30 mouse cellular contexts compared by ENCODE assay signal in genomic region chr15:84121036-84121435, GRCm38 (mm10). TPM values are rescaled to one million over a fixed set of nuclear protein-coding genes. Genes with fewer than 3 reads are reported as not detected.
DNase-seq lines count a peak whose midpoint lies in the region; ATAC-seq lines count a peak whose summit lies in the region.
"Had no signal": no experiment of that assay in that cellular context is flagged by ENCODE, and none has a peak within 500 bp of the region (broad histone marks: within the 10 kb centered on the region; RNA-seq: fewer than 3 reads in every experiment).

No protein-coding gene starts in this region.

- H3K36me3 ChIP-seq in limb, embryonic 13.5 days: no peaks in the 10 kb centered on the region
- no peaks in the 10 kb centered on the region for H3K36me3 ChIP-seq in limb, embryonic 10.5 days
- no peaks in the 10 kb centered on the region for H3K36me3 ChIP-seq in megakaryocyte, embryonic 14.5 days (replicated peaks; ENCODE audit: low read length)
- no peaks in the 10 kb centered on the region for H3K36me3 ChIP-seq in hindbrain, embryonic 14.5 days (replicated peaks; ENCODE audit: control insufficient read depth, insufficient read depth)
- no peaks in the 10 kb centered on the region for H3K36me3 ChIP-seq in forebrain, embryonic 10.5 days (replicated peaks)
- H3K36me3 ChIP-seq: heart, embryonic 12.5 days; heart, embryonic 15.5 days; hindbrain, embryonic 10.5 days; hindbrain, embryonic 13.5 days had no signal

- H3K4me1 ChIP-seq in limb, embryonic 13.5 days: no peaks in the 10 kb centered on the region
- H3K4me1 ChIP-seq in limb, embryonic 10.5 days: no peaks in the 10 kb centered on the region
- H3K4me1 ChIP-seq in megakaryocyte, embryonic 14.5 days: peaks cover 5% of the 10 kb centered on the region
- H3K4me1 ChIP-seq in hindbrain, embryonic 14.5 days (replicated peaks; ENCODE audit: control insufficient read depth, insufficient read depth, low read length): no peaks in the 10 kb centered on the region
- H3K4me1 ChIP-seq in forebrain, embryonic 10.5 days: no peaks in the 10 kb centered on the region
- H3K4me1 ChIP-seq: heart, embryonic 12.5 days; heart, embryonic 15.5 days; hindbrain, embryonic 10.5 days; hindbrain, embryonic 13.5 days had no signal

- WGBS in limb, embryonic 13.5 days: 66% methylated on average over 7 of the region's 7 CpGs
- WGBS in limb, embryonic 10.5 days: 73% methylated on average over 7 of the region's 7 CpGs
- WGBS in hindbrain, embryonic 14.5 days: 80% methylated on average over 7 of the region's 7 CpGs
- 80% methylated on average over 7 of the region's 7 CpGs for WGBS in forebrain, embryonic 10.5 days

- H3K4me2 ChIP-seq in limb, embryonic 13.5 days (replicated peaks): no peak overlapping the region
- no peak overlapping the region for H3K4me2 ChIP-seq in hindbrain, embryonic 14.5 days (replicated peaks)
- H3K4me2 ChIP-seq: heart, embryonic 12.5 days; heart, embryonic 15.5 days; hindbrain, embryonic 13.5 days had no signal

- H3K27ac ChIP-seq in limb, embryonic 13.5 days: no peak overlapping the region
- H3K27ac ChIP-seq in limb, embryonic 10.5 days: no peak overlapping the region
- H3K27ac ChIP-seq in hindbrain, embryonic 14.5 days: no peak overlapping the region
- no peak overlapping the region for H3K27ac ChIP-seq in forebrain, embryonic 10.5 days
- H3K27ac ChIP-seq: gastrocnemius, adult 2 months; heart, embryonic 15.5 days; hindbrain, embryonic 10.5 days; hindbrain, embryonic 13.5 days; hindbrain, postnatal 0 days had no signal

- DNase-seq in adrenal gland, adult 2 months: peak; percentile 57
- DNase-seq in adrenal gland, adult 8-10 months: no peak
- no peak for DNase-seq in limb, embryonic 10.5 days (ENCODE audit: low spot score)
- no peak for DNase-seq in hindbrain, embryonic 14.5 days (ENCODE audit: low spot score)
- no peak for DNase-seq in forebrain, embryonic 10.5 days (ENCODE audit: extremely low spot score, low spot score)
- DNase-seq: forebrain, postnatal 0 days; gastrocnemius, postnatal 14 days had no signal

- 0 out of 2 replicates have a peak overlapping the region, but pooled peaks have one; percentile 31 for H3K9ac ChIP-seq in limb, embryonic 13.5 days
- no peak overlapping the region for H3K9ac ChIP-seq in hindbrain, embryonic 14.5 days
- H3K9ac ChIP-seq: forebrain, postnatal 0 days; heart, embryonic 12.5 days; heart, embryonic 15.5 days; hindbrain, embryonic 13.5 days had no signal

- H3K4me3 ChIP-seq in limb, embryonic 13.5 days: no peak overlapping the region
- no peak overlapping the region for H3K4me3 ChIP-seq in limb, embryonic 10.5 days
- H3K4me3 ChIP-seq in megakaryocyte, embryonic 14.5 days (replicated peaks): peak overlapping the region; percentile 60
- H3K4me3 ChIP-seq in hindbrain, embryonic 14.5 days (replicated peaks; ENCODE audit: low read length): no peak overlapping the region
- H3K4me3 ChIP-seq in forebrain, embryonic 10.5 days: no peak overlapping the region
- H3K4me3 ChIP-seq: gastrocnemius, adult 2 months; heart, embryonic 12.5 days; heart, embryonic 15.5 days; hindbrain, embryonic 10.5 days; hindbrain, embryonic 13.5 days had no signal

- no peak for ATAC-seq in limb, embryonic 13.5 days (ENCODE audit: low FRiP score, low read depth)
- ATAC-seq in megakaryocyte, adult 5-6 weeks (ENCODE audit: poor library complexity, severe bottlenecking): no peak
- ATAC-seq in hindbrain, embryonic 14.5 days (ENCODE audit: low FRiP score): no peak
- ATAC-seq: activated CD4-positive, CD25-positive, alpha-beta regulatory T cell, adult 4 months; forebrain, embryonic 14.5 days; hindbrain, postnatal 0 days had no signal

- no peaks in the 10 kb centered on the region for H3K9me3 ChIP-seq in limb, embryonic 13.5 days
- H3K9me3 ChIP-seq in limb, embryonic 10.5 days (replicated peaks): no peaks in the 10 kb centered on the region
- H3K9me3 ChIP-seq in megakaryocyte, embryonic 14.5 days: peaks cover 11% of the 10 kb centered on the region
- H3K9me3 ChIP-seq in hindbrain, embryonic 14.5 days (ENCODE audit: control insufficient read depth, low read length): no peaks in the 10 kb centered on the region
- H3K9me3 ChIP-seq in forebrain, embryonic 10.5 days: peaks cover 6% of the 10 kb centered on the region; the same call in 1 of the 2 replicates
- H3K9me3 ChIP-seq: heart, embryonic 12.5 days; heart, embryonic 15.5 days; hindbrain, embryonic 13.5 days had no signal

- no peaks in the 10 kb centered on the region for H3K27me3 ChIP-seq in limb, embryonic 13.5 days
- no peaks in the 10 kb centered on the region for H3K27me3 ChIP-seq in limb, embryonic 10.5 days (ENCODE audit: low read depth, poor library complexity, severe bottlenecking)
- peaks cover 55% of the 10 kb centered on the region for H3K27me3 ChIP-seq in megakaryocyte, embryonic 14.5 days (replicated peaks)
- no peaks in the 10 kb centered on the region for H3K27me3 ChIP-seq in hindbrain, embryonic 14.5 days (ENCODE audit: control insufficient read depth, insufficient read depth, low read length)
- H3K27me3 ChIP-seq in forebrain, embryonic 10.5 days (ENCODE audit: poor library complexity, severe bottlenecking): 0 out of 2 replicates have a peak, but pooled peaks cover 3% of the 10 kb centered on the region
- H3K27me3 ChIP-seq: hindbrain, embryonic 13.5 days had no signal

RNA-seq across cellular contexts. Expression of gene Pnpla5, which starts 1.9 kb away (rescaled TPM):
- total RNA-seq in adrenal gland, adult 2 months (2021): under 1 TPM in 1 of 2 experiments, not detected in 1; 0.12 TPM
- 0.06 and 0.19 TPM in 2 replicates for polyA plus RNA-seq in adrenal gland, adult 2 months (2012; rRNA removed)
- under 1 TPM in 1 of 4 experiments, not detected in 3; 0.13 TPM for total RNA-seq in adrenal gland, adult 8-10 months (2022)
- not detected in 2 replicates for polyA plus RNA-seq in limb, embryonic 13.5 days (2015; fragmentation: Nextera tagmentation; extraction: Ambion mirVana)
- not detected in 2 replicates for polyA plus RNA-seq in limb, embryonic 10.5 days (2016; fragmentation: Nextera tagmentation; extraction: Ambion mirVana)
- not detected in 2 replicates for polyA plus RNA-seq in megakaryocyte, embryonic 14.5 days (2012; ENCODE audit: insufficient read depth, low replicate concordance)
- not detected in 2 replicates for total RNA-seq in megakaryocyte, adult 5-6 weeks (2015)
- total RNA-seq in megakaryocyte, adult 5-6 weeks (2017): not detected in 2 replicates
- not detected in 2 replicates for polyA plus RNA-seq in hindbrain, embryonic 14.5 days (2014; fragmentation: Nextera tagmentation; extraction: Ambion mirVana)
- polyA plus RNA-seq in forebrain, embryonic 10.5 days (2016; fragmentation: Nextera tagmentation; extraction: Ambion mirVana): not detected in 2 replicates
- total RNA-seq: forebrain, postnatal 0 days; gastrocnemius, postnatal 14 days; gastrocnemius, postnatal 4 days; heart, adult 18-20 months; heart, postnatal 10 days; heart, postnatal 36 days; hindbrain, postnatal 0 days had no signal
- polyA plus RNA-seq: activated CD4-positive, CD25-positive, alpha-beta regulatory T cell, adult 4 months; brain, embryonic 14.5 days; cortical plate, adult 2 months; embryonic facial prominence, embryonic 11.5 days; embryonic facial prominence, embryonic 14.5 days; forebrain, embryonic 11.5 days; forebrain, embryonic 14.5 days; forebrain, postnatal 0 days; frontal cortex, adult 2 months; heart, embryonic 12.5 days; heart, embryonic 15.5 days; hindbrain, embryonic 10.5 days; hindbrain, embryonic 13.5 days; hindbrain, postnatal 0 days; intestine, embryonic 14.5 days; intestine, postnatal 0 days had no signal

RNA-seq across cellular contexts. Expression of gene Sult4a1, which starts 15.5 kb away (rescaled TPM):
- total RNA-seq in adrenal gland, adult 2 months (2021): 1 to 10 TPM; 4.6 to 5.2 TPM
- 4.5 and 6.6 TPM in 2 replicates for polyA plus RNA-seq in adrenal gland, adult 2 months (2012; rRNA removed)
- 1 to 10 TPM; 5.7 to 8.2 (median 6.0) TPM for total RNA-seq in adrenal gland, adult 8-10 months (2022)
- 3.3 and 3.4 TPM in 2 replicates for polyA plus RNA-seq in limb, embryonic 13.5 days (2015; fragmentation: Nextera tagmentation; extraction: Ambion mirVana)
- polyA plus RNA-seq in limb, embryonic 10.5 days (2016; fragmentation: Nextera tagmentation; extraction: Ambion mirVana): 1.2 and 1.3 TPM in 2 replicates
- not detected in 2 replicates for polyA plus RNA-seq in megakaryocyte, embryonic 14.5 days (2012; ENCODE audit: insufficient read depth, low replicate concordance)
- not detected in 2 replicates for total RNA-seq in megakaryocyte, adult 5-6 weeks (2015)
- not detected in 2 replicates for total RNA-seq in megakaryocyte, adult 5-6 weeks (2017)
- polyA plus RNA-seq in hindbrain, embryonic 14.5 days (2014; fragmentation: Nextera tagmentation; extraction: Ambion mirVana): 70.3 and 78.6 TPM in 2 replicates
- polyA plus RNA-seq in forebrain, embryonic 10.5 days (2016; fragmentation: Nextera tagmentation; extraction: Ambion mirVana): 9.3 and 10.6 TPM in 2 replicates
- total RNA-seq: gastrocnemius, adult 2 months; gastrocnemius, postnatal 4 days; heart, postnatal 10 days had no signal
- polyA plus RNA-seq: activated CD4-positive, CD25-positive, alpha-beta regulatory T cell, adult 4 months had no signal

RNA-seq across cellular contexts. Expression of gene Pnpla3, which starts 46.6 kb away (rescaled TPM):
- total RNA-seq in adrenal gland, adult 2 months (2021): 10 to 100 TPM; 46.4 to 65.3 TPM
- polyA plus RNA-seq in adrenal gland, adult 2 months (2012; rRNA removed): 178 and 239 TPM in 2 replicates
- 100 to 1,000 TPM in 1 of 4 experiments, 10 to 100 TPM in 3; 14.6 to 106 (median 31.8) TPM for total RNA-seq in adrenal gland, adult 8-10 months (2022)
- polyA plus RNA-seq in limb, embryonic 13.5 days (2015; fragmentation: Nextera tagmentation; extraction: Ambion mirVana): 0.59 and 0.94 TPM in 2 replicates
- polyA plus RNA-seq in limb, embryonic 10.5 days (2016; fragmentation: Nextera tagmentation; extraction: Ambion mirVana): 0.10 and 0.19 TPM in 2 replicates
- not detected in 2 replicates for polyA plus RNA-seq in megakaryocyte, embryonic 14.5 days (2012; ENCODE audit: insufficient read depth, low replicate concordance)
- not detected in 2 replicates for total RNA-seq in megakaryocyte, adult 5-6 weeks (2015)
- not detected in 2 replicates for total RNA-seq in megakaryocyte, adult 5-6 weeks (2017)
- polyA plus RNA-seq in hindbrain, embryonic 14.5 days (2014; fragmentation: Nextera tagmentation; extraction: Ambion mirVana): 3.4 and 4.2 TPM in 2 replicates
- polyA plus RNA-seq in forebrain, embryonic 10.5 days (2016; fragmentation: Nextera tagmentation; extraction: Ambion mirVana): 1.5 and 1.8 TPM in 2 replicates
- polyA plus RNA-seq: activated CD4-positive, CD25-positive, alpha-beta regulatory T cell, adult 4 months had no signal

RNA-seq across cellular contexts. Expression of gene Efcab6, which starts 55.9 kb away (rescaled TPM):
- under 1 TPM in 1 of 2 experiments, not detected in 1; 0.21 TPM for total RNA-seq in adrenal gland, adult 2 months (2021)
- not detected in 2 replicates for polyA plus RNA-seq in adrenal gland, adult 2 months (2012; rRNA removed)
- under 1 TPM in 1 of 4 experiments, not detected in 3; 0.38 TPM for total RNA-seq in adrenal gland, adult 8-10 months (2022)
- polyA plus RNA-seq in limb, embryonic 13.5 days (2015; fragmentation: Nextera tagmentation; extraction: Ambion mirVana): 0.27 TPM in 1 of 2 replicates, not detected in the other
- polyA plus RNA-seq in limb, embryonic 10.5 days (2016; fragmentation: Nextera tagmentation; extraction: Ambion mirVana): not detected in 2 replicates
- not detected in 2 replicates for polyA plus RNA-seq in megakaryocyte, embryonic 14.5 days (2012; ENCODE audit: insufficient read depth, low replicate concordance)
- total RNA-seq in megakaryocyte, adult 5-6 weeks (2015): not detected in 2 replicates
- total RNA-seq in megakaryocyte, adult 5-6 weeks (2017): not detected in 2 replicates
- 0.51 and 0.88 TPM in 2 replicates for polyA plus RNA-seq in hindbrain, embryonic 14.5 days (2014; fragmentation: Nextera tagmentation; extraction: Ambion mirVana)
- polyA plus RNA-seq in forebrain, embryonic 10.5 days (2016; fragmentation: Nextera tagmentation; extraction: Ambion mirVana): 0.19 and 0.23 TPM in 2 replicates
- total RNA-seq: heart, postnatal 10 days; heart, postnatal 36 days had no signal
- polyA plus RNA-seq: activated CD4-positive, CD25-positive, alpha-beta regulatory T cell, adult 4 months; heart, embryonic 12.5 days; intestine, postnatal 0 days had no signal

Comparison
In these comparisons a context has a peak if more than half of its experiments do, and no peak if none do; other contexts are left out.
1. RNA of gene Pnpla3, which starts 46.6 kb away (polyA plus RNA-seq): 178 to 239 TPM in adrenal gland, adult 2 months; 3.4 to 4.2 TPM in hindbrain, embryonic 14.5 days, 1.5 to 1.8 TPM in forebrain, embryonic 10.5 days, 0.59 to 0.94 TPM in limb, embryonic 13.5 days, 0.10 to 0.19 TPM in limb, embryonic 10.5 days and not detected in megakaryocyte, embryonic 14.5 days; every median in the first group is over 10 times any median in the second.